Mouse (Mus musculus): ENCODE measurements around the gene Dock9.

Dock9 gene

DNA sequence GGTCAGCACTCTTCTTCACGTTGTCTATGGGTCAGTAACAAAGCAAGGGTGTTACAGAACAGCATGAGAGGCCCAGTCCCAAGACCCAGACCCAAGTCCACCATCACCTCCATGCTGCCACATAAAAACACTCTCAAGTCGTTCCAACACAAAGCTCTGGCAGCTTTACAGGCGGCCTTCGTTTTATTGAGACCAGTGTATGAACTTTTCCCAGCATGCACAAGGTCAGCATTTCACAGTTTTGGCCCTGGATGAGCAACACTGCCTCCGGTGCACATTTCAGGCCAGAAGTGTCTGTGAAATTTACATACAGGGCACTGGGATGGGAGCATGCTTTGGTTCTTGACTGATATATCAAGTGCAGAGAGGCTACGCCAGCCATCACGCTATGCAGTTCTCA, 6.5 kb downstream of the Dock9 start:
- no peak for DNase-seq

GRCm38 (mm10) chr14:121789273-121789672, 8.4 kb downstream of the Dock9 start:
- DNase-seq: no peak

DNA sequence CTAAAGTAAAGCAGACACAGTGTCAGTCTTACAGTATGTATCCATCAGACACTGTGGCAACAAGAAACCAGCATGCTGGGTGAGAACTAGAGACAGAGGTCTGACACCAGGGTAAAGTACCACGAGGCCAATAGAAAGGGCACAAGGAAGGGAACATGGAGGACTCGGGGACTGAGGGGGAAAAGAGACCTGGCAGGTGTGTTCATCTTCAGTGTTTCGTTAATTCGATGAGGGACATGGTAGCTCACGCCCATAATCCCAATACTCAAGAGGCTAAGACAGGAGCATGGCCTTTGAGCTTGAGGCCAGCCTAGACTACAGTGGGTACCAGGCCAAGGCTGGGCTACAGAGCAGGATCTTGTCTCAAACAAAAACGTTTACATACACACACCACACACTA, 9.2 kb downstream of the Dock9 start:
- DNase-seq: no peak

DNA sequence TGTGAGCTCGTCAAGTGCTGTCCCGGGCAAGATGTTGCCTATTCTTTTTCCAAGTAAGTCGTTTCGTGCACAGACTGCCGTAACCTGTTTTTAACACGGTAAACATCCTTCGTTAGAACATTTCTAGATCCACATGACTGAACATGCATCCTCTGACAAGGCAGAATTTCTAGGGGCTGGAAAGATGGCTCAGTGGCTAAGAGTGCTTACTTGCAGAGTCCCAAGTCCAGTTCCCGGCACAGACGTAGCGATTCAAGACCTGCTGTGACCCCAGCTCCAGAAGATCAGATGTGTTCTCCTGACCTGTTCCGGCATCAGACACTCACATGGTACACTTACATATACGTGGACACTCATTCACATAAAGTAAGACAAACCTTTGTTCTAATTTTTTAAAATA, 10.2 kb downstream of the Dock9 start:
- DNase-seq: no peak

DNA sequence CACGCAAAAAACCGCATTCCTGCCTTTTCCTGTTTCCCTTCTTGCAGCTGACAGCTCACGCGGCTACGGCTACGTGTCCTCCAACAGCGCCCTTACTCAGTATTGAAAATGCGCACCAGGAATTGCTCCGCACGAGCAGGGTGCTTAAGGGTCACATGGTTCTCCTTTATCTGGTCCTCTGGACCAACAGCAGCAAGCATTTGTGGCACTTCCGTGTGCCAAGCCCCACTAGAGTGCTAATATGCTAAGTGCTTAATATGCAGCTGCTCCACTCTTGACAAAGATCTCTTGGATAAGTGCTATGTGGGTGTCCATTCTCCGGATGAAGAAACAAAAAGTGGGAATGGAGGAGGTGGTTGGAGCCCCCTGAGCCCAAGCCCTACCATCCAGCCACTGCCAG, 10.7 kb downstream of the Dock9 start:
- DNase-seq: no peak

DNA sequence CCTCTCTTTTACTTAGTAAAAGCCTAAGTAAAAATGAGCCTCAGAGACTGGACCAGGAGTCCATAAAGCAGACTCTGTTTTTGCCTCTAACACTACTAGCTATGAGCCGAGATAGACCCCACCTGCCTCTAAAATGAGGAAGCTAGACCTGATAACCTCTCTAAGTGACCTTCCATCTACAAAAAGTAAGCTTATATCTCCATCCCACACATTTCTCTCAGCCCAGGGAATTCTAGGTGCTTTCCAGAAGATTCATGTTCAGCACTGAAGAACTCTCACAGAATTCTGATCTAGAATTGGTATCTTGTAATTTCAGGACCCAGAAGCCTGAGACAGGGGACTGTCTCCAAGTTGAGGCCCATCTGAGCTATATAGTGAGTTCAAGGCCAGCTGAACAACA, 12.2 kb downstream of the Dock9 start:
- DNase-seq: no peak

DNA sequence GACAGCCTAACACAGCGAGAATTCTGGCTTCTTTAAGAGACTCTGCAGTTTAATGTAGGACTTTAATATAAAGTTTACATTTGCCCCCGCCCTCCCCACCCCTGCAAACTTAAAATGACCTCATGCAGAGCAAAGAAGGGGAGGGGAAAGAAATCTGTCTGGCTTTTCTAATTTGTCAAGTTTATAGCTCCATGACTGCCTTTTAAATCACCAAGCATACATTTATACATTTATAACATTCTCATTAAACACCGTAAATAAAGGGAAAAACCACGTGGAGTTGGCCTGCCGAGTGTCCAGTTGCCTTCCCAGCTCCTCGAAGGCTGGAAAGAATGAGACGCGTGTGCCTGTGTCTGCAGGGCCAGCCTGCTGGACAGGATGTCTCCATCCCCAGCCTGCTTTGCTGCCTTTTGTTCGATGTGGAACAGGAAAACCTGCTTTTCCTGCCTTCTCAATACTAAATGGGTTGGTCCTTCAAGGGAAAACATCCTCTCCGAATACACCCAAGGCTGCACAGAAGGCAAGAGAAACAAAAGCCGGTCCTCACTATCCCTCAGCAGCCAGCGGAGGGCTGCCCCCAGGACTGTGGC, 16.6 kb downstream of the Dock9 start:
- no peak for DNase-seq

GRCm38 (mm10) chr14:121780144-121780913, 17.3 kb downstream of the Dock9 start:
- DNase-seq: no peak

DNA sequence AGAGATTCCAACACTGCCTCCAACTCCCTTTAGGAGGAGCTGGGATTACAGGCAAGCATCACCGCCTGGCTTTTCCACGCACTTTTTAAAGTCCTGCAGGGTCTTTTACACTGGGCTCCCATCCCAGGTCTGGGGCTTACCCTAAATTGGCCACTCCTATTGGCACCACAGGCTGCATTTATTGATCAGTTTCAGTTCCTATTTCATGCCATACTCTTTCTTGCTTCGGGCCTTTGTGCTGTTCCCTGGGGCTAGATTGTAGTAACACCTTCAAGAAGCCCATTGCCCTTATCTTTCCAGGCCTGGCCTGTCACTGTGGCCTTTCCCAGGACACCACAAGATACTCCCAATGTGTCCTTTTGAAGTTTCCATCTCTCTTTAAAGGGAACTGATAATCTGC, 18.0 kb downstream of the Dock9 start:
- no peak for DNase-seq

DNA sequence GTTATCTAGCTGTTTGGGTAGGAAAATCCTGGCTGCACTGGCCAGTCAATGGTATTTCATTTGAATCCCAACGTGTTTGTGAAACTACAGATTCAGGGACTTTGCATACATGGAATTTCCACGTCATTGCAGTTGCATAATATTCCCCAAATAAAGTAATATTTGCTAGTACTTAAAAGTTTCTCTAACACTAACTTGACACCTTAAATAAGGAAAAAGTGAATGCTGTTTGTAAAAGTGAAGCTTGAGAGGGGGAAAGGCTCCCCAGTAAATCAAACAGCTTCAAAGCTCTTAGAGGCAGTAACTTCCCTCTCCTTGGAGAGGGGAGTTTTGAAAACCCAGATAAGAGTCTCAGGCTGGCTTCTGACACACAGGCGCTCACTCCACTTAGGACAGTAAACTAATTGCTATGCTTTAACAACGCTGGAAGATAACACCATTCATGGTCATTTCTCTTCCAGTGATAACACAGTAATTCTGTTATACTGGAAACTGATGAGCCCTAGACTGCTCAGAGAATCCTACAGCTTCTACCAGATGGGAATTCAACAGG, 20.3 kb downstream of the Dock9 start:
- DNase-seq: no peak

DNA sequence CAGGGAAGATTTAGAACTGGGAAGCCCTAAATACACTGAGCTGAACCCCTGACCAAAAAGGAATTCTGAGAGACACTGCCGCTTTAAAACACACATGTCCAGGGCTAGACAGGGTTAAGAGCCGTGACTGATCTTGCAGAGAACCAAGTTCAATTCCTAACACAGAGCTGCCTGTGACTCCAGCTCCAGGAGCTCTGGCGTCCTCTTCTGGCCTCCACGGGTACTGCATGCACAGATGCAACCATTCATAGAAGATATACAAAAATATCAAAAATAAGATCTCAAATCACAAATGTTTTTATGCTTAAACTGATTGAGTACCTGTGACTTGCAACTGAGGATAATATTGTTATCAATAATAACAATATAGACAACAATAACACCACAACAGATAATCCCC, 20.9 kb downstream of the Dock9 start:
- no peak for DNase-seq

- no peak for DNase-seq
These were observed 35.6 kb downstream of the Dock9 start for GRCm38 (mm10) chr14:121762021-121762452.

DNA sequence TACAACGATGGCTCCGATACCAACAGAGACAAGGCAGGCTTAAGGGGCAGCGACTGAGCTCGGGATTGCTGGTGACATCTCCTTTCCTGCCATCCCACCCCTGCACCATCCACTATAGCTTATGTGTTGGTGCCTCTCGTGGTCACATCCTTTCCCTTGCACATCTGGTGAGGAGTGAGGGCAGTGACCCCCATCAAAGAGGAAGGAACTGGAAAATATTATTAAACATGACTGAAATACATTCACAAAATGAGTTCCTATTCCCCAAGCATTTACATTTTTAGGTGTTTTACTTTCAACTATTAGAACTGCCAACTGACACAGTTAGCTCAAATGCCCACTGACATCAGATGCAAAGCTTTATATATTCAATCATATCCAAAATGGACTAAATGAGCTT, 37.2 kb downstream of the Dock9 start:
- DNase-seq: no peak

DNA sequence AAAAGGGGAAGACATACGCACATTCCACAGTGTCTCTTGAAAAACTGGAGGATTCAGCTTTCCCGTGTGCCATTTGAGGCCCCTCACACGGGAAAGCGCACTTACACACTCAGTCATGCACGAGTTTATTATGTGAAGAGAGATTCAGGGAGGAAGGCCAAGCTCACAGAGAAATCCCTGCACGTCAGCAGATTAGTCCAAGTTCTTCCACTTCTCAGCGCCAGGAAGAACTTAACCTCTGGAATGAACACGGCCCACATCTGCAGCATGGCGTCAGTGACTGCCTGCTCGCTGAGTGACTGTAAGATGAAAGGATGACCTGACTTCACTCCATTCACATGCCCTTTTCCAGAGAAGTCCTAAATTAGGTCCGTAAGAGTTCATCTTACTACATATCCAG, 43.5 kb downstream of the Dock9 start:
- DNase-seq: no peak

DNA sequence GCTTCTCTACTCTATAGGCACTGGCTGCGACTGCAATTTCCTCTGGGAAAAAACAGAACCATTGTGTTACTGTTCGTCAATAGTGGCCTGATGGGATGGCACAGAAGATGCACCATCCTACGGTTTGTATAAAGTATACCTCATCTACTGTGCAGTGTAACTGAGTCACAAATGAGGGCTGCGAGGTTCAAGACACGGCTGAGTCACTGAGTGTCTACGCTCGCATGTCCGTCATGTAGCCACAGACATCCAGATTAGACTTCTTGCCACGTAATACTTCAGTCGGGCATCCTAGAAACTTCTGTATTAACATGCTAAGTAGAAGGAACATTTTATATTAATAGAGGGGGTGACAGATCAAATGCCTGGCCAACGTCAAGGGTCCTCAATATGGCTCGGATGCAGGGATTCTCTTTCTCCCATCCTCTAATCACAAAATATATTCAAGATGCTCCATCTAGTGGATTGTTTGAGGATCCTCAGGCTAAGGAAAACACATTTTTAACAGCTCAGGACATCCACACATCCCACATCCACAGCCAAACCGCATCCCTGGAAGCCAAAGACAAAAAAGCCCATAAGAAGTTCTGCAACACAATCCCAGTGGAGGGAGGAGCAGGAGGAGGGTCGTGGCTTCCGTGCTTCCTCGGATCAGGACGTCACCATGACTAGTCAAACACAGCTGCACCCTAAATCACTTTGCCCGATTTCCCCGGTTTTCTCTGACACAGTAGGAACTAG, 44.8 kb downstream of the Dock9 start:
- no peak for DNase-seq

- DNase-seq: no peak
These were observed 48.0 kb downstream of the Dock9 start for GRCm38 (mm10) chr14:121749606-121750005.

DNA sequence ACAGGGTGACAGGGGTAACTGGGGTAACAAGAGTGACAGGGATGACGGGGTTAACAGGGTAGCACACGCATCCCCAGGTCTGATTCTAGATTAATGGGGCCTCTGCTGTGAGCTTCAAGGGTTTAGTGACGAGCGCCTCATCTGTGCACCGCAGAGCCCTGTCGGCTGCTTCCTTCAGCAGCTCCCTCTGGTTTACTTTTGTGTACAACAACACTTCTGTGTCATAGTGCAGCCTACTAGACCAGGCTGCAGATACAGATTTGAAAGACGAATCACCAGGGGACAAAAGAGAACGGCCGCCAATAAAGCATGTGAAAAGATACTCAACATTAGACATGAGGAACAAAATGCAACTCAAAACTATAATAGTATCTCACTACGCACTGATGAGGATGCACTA, 48.6 kb downstream of the Dock9 start:
- no peak for DNase-seq

GRCm38 (mm10) chr14:121747360-121747759, 50.3 kb downstream of the Dock9 start:
- DNase-seq: no peak

- DNase-seq: no peak
These were observed 53.7 kb downstream of the Dock9 start for GRCm38 (mm10) chr14:121743787-121744417.

- no peak for DNase-seq
These were observed 58.9 kb downstream of the Dock9 start for GRCm38 (mm10) chr14:121738431-121739403.

GRCm38 (mm10) chr14:121737277-121737676, 60.4 kb downstream of the Dock9 start:
- no peak for DNase-seq

DNA sequence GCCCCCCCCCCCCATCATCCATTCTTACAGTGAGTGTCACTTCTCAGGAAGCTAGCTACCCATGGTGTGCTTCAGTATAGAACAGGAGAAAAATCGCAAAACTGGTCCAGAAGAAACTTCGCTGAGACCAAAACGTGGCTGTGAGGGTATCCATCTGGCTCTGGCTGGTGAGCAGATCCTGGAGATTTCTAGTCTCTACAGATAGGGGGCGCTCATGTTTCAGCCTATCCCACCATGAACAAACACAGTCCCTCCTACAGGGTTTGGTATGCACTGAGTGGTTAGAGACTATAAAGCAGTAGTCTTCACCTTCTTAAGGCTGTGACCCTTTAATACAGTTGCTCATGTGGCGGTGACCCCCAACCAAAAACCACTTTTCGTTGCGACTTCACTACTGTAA, 62.0 kb downstream of the Dock9 start:
- no peak for DNase-seq

Data from cerebellum, adult 9-11 months (tissue).